Mouse (Mus musculus) spleen, adult 2 months (tissue): ENCODE data around the gene Myo1d. TPM values are rescaled to one million over a fixed set of nuclear protein-coding genes. Genes with fewer than 3 reads are reported as not detected.

Experiments used
- DNase-seq, 2 experiments: peaks; one replicate each; pipeline versions ENCODE4 v3.0.0 to v3.0.0-alpha.2; 2012 to 2021; ENCODE audit warnings: low spot score in 2 of 2, low read depth in 1 of 2
- H3K27ac ChIP-seq: fragments of 200-500 bp; 2 replicates; pipeline ENCODE4 v1.5.1; 2012; ENCODE audit warnings: low read length, inconsistent platforms; ENCODE audit not compliant: insufficient read depth
- H3K27me3 ChIP-seq: fragments of 200-500 bp; 2 replicates; pipeline ENCODE4 v1.6.1; 2012; ENCODE audit warnings: mild to moderate bottlenecking, moderate library complexity, low read length, inconsistent platforms; ENCODE audit not compliant: control insufficient read depth, insufficient read depth
- H3K36me3 ChIP-seq: fragments of 200-500 bp; 2 replicates; pipeline ENCODE4 v1.6.1; 2012; ENCODE audit warnings: mild to moderate bottlenecking, low read length, inconsistent platforms; ENCODE audit not compliant: control insufficient read depth, insufficient read depth
- H3K4me1 ChIP-seq: fragments of 200-500 bp; 2 replicates; pipeline ENCODE4 v1.6.1; 2011; ENCODE audit warnings: inconsistent platforms; ENCODE audit not compliant: control insufficient read depth, insufficient read depth, insufficient read length
- H3K4me3 ChIP-seq: fragments of 200-500 bp; 2 replicates; pipeline ENCODE4 v1.5.1; 2011; ENCODE audit warnings: mild to moderate bottlenecking, inconsistent platforms; ENCODE audit not compliant: insufficient read depth, insufficient read length; ENCODE audit errors: extremely low read depth
- CTCF ChIP-seq: fragments of 200-500 bp; IDR thresholded peaks from 2 replicates; pipeline ENCODE4 v1.5.1; 2011; ENCODE audit warnings: mild to moderate bottlenecking, inconsistent platforms; ENCODE audit not compliant: insufficient read depth, insufficient read length, insufficient replicate concordance; ENCODE audit errors: extremely low read depth
- POLR2A ChIP-seq: fragments of 200-500 bp; IDR thresholded peaks from 2 replicates; pipeline ENCODE4 v1.6.1; 2011; ENCODE audit warnings: low read depth, low read length, inconsistent platforms
- WGBS: fragments of 180-500 bp; shearing (Covaris S2); methylation state at CpG from one replicate; pipeline ENCODE4 v1.1.7; 2018; 5-methylcytosine and 5-hydroxymethylcytosine counted together
- polyA plus RNA-seq: library from polyadenylated mRNA; depleted of rRNA; stranded (reverse); fragments of >200 nt; gene quantifications from 2 replicates; pipeline ENCODE4 v1.2.3, GENCODE M21; 2012

Gene Myo1d
- polyA plus RNA-seq, 1 experiment: 6.2 TPM

DNA sequence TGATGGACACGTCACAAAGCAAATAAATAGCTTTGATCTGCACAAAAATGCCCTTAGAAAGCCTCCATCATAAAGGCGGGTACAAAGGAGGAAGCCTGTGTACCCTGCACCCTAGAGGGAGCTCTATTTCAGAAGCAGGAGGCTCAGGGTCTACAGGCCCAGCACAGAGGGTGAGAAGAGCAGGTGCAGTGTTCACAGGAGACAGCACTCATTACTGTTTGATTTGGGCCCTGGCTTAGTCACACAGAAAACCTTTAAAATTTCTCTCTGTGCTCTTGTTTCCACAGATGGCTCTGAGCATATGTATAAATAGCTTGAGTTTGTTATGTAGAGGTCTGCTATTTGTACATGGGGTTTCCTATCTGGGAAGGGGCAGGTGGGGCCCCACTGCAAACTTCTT lies 233.6 kb downstream of the Myo1d start:
- Histone ChIP-seq H3K36me3 (no peaks in the 10 kb centered on the region), H3K4me1 (no peaks in the 10 kb centered on the region), H3K27me3 (no peaks in the 10 kb centered on the region), H3K4me3 (no peak overlapping the region), H3K27ac (no peak overlapping the region)
- WGBS: 63% methylated on average over 2 of the region's 2 CpGs
- TF ChIP-seq CTCF: no peak
- TF ChIP-seq POLR2A: no peak
- no peak for DNase-seq

DNA sequence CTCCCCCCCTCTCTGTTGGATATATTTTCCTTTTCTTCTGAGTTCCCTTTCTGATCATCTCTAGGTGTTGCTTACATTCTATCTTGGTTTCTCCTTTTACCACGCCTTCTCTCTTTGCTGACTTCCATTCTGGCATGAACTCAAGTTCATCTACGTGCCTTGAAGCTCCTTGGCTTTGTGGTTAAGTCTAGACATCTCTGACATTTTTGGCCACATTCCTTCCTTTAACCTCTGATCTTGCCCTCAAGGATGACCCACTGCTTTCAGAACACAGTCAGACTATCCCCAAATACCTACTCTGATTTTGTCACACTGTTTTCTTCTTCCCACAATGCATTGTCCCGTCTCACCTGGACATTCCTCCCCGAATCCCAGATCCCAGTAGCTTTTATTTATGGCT lies 240.8 kb downstream of the Myo1d start:
- Histone ChIP-seq H3K27me3 (no peaks in the 10 kb centered on the region), H3K36me3 (no peaks in the 10 kb centered on the region), H3K4me3 (no peak overlapping the region), H3K4me1 (no peaks in the 10 kb centered on the region), H3K27ac (no peak overlapping the region)
- no peak for DNase-seq
- TF ChIP-seq POLR2A: no peak
- TF ChIP-seq CTCF: no peak
- 50% methylated on average over 4 of the region's 4 CpGs for WGBS

DNA sequence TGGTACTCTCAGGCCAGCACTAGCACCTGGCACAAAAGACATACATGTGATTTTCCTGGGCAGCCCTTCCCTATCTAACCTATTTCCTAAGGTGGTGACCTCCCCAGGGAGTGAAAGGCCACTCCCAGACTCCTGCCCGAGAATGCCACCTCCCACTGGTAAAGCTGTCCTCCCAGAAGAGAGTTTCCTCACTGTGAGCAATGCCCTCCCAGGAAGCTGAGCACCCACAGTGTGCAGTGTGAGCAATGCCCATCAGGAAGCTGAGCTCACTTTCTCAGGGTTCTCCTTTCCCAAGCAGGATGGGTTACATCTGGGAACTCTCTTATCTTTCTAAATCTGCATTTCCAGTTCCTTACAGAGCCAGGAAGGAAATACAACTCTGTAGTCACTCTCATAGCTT lies 246.9 kb downstream of the Myo1d start:
- 30% methylated on average over 1 of the region's 1 CpGs for WGBS
- H3K4me3 ChIP-seq: no peak overlapping the region
- H3K36me3 ChIP-seq: no peaks in the 10 kb centered on the region
- no peak for DNase-seq
- TF ChIP-seq POLR2A (no peak), CTCF (no peak)
- no peak overlapping the region for H3K27ac ChIP-seq
- no peaks in the 10 kb centered on the region for H3K4me1 ChIP-seq
- H3K27me3 ChIP-seq: no peaks in the 10 kb centered on the region

DNA sequence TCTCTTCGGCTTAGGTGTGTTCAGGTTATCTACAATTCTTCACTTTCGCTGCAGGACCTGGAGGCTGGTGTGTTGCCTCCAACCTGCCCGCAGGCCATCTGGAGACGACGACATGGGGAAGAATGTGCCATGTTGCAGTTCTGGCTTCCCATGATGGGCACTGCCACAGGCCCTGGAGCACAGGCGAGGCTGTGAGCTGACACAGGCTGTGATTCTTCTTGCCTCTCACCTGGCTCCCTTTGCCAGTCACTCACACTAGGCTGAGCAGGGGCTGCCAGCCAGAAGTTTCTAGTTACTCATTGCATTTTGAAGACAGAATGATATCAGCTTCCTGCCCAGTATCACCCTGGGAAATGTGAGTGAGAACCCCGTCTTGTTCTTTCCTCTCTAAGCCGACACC lies 250.7 kb downstream of the Myo1d start:
- H3K27me3 ChIP-seq: no peaks in the 10 kb centered on the region
- DNase-seq: no peak
- H3K4me1 ChIP-seq: no peaks in the 10 kb centered on the region
- H3K4me3 ChIP-seq: no peak overlapping the region
- H3K36me3 ChIP-seq: no peaks in the 10 kb centered on the region
- WGBS: 89% methylated on average over 8 of the region's 8 CpGs
- no peak for TF ChIP-seq CTCF
- TF ChIP-seq POLR2A: no peak
- no peak overlapping the region for H3K27ac ChIP-seq

DNA sequence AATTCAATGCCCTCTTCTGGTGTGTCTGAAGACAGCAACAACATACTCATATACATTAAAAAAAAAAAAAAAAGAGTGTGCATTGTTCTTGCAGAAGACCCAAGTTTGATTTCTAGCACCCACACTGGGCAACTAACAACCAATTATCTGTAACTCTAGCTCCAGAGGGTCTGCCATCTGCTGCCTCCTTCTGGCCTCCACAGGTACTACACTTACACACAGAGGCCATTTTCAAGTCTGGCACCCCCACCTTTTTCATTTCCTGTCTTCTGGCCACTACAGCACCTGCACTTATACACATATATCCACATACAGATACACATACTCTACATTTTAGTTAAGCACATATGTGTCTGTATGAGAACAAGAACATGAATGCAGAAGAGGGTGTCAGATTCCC lies 252.1 kb downstream of the Myo1d start:
- no peak for TF ChIP-seq POLR2A
- TF ChIP-seq CTCF: peak; percentile 13; the same call in 1 of the 2 replicates
- H3K4me1 ChIP-seq: peaks cover 7% of the 10 kb centered on the region; the same call in 1 of the 2 replicates

DNA sequence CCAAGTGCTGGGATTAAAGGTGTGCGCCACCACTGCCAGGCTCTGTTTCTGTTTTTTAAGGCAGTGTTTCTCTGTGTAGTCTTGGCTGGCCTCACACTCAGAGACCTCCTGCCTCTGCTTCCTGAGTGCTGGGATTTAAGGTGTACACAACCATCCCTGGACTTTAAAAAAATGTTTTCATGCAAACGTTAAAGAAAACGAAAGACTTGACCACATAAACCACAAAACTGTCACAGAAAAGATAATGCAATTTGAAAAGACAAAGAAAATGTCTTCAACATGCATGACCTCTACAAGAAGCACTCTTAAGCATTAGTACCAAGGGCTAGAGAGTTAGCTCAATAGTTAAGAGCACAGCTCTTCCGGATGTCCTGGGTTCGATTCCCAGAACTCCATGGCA lies 255.6 kb downstream of the Myo1d start:
- Histone ChIP-seq H3K4me3 (no peak overlapping the region), H3K4me1 (peaks cover 7% of the 10 kb centered on the region; the same call in 1 of the 2 replicates), H3K27ac (no peak overlapping the region), H3K36me3 (no peaks in the 10 kb centered on the region), H3K27me3 (no peaks in the 10 kb centered on the region)
- 54% methylated on average over 5 of the region's 5 CpGs for WGBS
- no peak for DNase-seq
- TF ChIP-seq CTCF (no peak), POLR2A (no peak)

More for the DNA sequence above, 252.1 kb downstream of the Myo1d start:
- no peaks in the 10 kb centered on the region for H3K36me3 ChIP-seq
- H3K27ac ChIP-seq: no peak overlapping the region
- no peaks in the 10 kb centered on the region for H3K27me3 ChIP-seq
- H3K4me3 ChIP-seq: no peak overlapping the region
- no peak for DNase-seq

DNA sequence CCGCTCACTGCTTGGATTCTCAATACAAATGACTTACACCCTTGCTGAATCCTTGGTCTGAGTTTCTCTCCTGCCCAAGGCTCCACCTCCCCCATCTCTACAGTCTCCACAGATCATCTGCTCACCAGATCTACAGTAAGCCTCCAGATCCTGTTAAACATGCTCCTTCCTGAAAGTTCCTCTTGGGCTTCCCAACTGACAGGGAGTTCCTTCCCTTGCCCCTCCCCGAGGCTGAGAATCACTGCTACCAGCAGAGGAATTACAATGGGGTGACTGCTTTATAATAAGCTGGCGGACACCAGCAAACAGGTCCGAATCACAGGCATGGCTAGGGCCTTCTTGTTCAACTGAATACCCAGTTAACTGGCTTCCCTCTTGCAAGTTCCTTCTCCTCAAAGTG lies 256.4 kb downstream of the Myo1d start:
- no peaks in the 10 kb centered on the region for H3K27me3 ChIP-seq
- DNase-seq: no peak
- 79% methylated on average over 4 of the region's 4 CpGs for WGBS
- no peak overlapping the region for H3K27ac ChIP-seq
- H3K36me3 ChIP-seq: no peaks in the 10 kb centered on the region
- TF ChIP-seq CTCF: no peak
- no peak for TF ChIP-seq POLR2A
- H3K4me1 ChIP-seq: peaks cover 7% of the 10 kb centered on the region; the same call in 1 of the 2 replicates
- H3K4me3 ChIP-seq: no peak overlapping the region
